Mouse (Mus musculus) ES-E14 (cell line): ENCODE data around the gene Sacm1l.

Experiments used
- HCFC1 ChIP-seq: IDR thresholded peaks from 2 replicates; pipeline ENCODE4 v1.6.1; 2012; ENCODE audit warnings: low read length, inconsistent platforms, borderline replicate concordance; ENCODE audit not compliant: insufficient read depth
- MAFK ChIP-seq: IDR thresholded peaks from 2 replicates; pipeline ENCODE4 v1.6.1; 2014; ENCODE audit warnings: mild to moderate bottlenecking, low read depth, low read length, inconsistent platforms; ENCODE audit not compliant: insufficient read depth

GRCm38 (mm10) chr9:123525095-123525494, 4.5 kb upstream of the Sacm1l start:
- TF ChIP-seq HCFC1 (no peak), MAFK (no peak)
